Mouse (Mus musculus) myocyte (in vitro differentiated cells): ENCODE measurements at regions not wholly inside any gene's neighbourhood (a gene's known extent, or its start where the extent isn't known, plus 50 kb on each side); places are given as distances from the start of the nearest gene placed in this dataset.

Experiments used
- E2F4 ChIP-seq: IDR thresholded peaks from one replicate; pipeline ENCODE4 v1.6.1; 2011; ENCODE audit warnings: mild to moderate bottlenecking, control low read depth, moderate library complexity; ENCODE audit not compliant: insufficient read depth
- POLR2A ChIP-seq: IDR thresholded peaks from one replicate; pipeline ENCODE4 v1.6.1; 2011; ENCODE audit warnings: low read depth, mild to moderate bottlenecking, control low read depth, moderate library complexity; ENCODE audit not compliant: insufficient read length
- SRF ChIP-seq: IDR thresholded peaks from one replicate; pipeline ENCODE4 v1.6.1; 2011; ENCODE audit warnings: low read depth; ENCODE audit not compliant: control insufficient read depth, insufficient read length
- TCF12 ChIP-seq: IDR thresholded peaks from one replicate; pipeline ENCODE4 v1.6.1; 2011; ENCODE audit warnings: mild to moderate bottlenecking, control low read depth; ENCODE audit not compliant: poor library complexity, insufficient read depth, severe bottlenecking
- USF1 ChIP-seq: IDR thresholded peaks from one replicate; pipeline ENCODE4 v1.6.1; 2011; ENCODE audit warnings: low read depth, mild to moderate bottlenecking, control low read depth, moderate library complexity

DNA sequence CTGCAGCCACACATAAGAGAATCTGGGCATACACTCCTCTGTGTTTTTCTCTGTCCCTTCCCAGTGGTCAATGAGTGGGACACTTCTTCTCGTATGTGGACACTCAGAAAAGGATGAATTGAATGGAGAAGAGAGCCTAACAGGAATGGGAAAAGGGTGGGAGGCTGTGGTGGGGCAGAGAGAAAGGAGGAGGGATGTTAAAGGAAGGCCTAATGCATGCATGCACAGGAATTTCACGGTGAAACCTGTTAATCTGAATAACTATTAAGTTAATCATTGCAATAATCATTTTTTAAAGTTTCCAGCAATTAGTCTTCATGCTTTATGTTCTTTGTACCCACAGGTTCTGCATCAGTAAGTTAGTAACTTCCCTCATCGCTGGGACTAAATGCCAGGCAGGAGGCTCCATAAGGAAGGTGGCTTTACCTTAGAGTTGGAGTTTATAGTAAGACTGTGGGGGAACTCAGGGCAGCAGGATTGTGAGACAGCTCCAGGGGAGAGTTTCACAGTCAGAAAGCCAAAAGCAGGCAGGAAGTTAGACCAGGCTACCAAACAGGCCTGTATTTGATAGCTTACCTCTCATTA lies 305.3 kb upstream of the Adamts16 start:
- no peak for TF ChIP-seq TCF12
- no peak for TF ChIP-seq POLR2A
- TF ChIP-seq USF1, result no peak
- no peak for TF ChIP-seq SRF
- no peak for TF ChIP-seq E2F4
